Mouse (Mus musculus) heart, embryonic 14.5 days (tissue): Measurements from ENCODE around the gene Adam12. TPM values are rescaled to one million over a fixed set of nuclear protein-coding genes. Genes with fewer than 3 reads are reported as not detected.

Experiments used
- ATAC-seq: fragments of 200-750 bp; cut with Nextera tagmentation; 2 replicates; pipeline ENCODE4 v1.8.0; 2017; ENCODE audit warnings: low read depth, moderate TSS enrichment; ENCODE audit not compliant: insufficient number of reproducible peaks, insufficient read depth, low FRiP score
- H3K27ac ChIP-seq, 2 experiments: fragments of 200-500 bp in 1 of 2; fragments of 300-500 bp in 1 of 2; sonication (generic) in 1 of 2; replicated peaks in 1 of 2; 2 replicates each; pipeline ENCODE4 v1.5.1; 2012 to 2014; ENCODE audit warnings: low read depth in 2 of 2, low read length in 2 of 2, control low read depth in 1 of 2, mild to moderate bottlenecking in 1 of 2, mixed read lengths in 1 of 2; ENCODE audit not compliant: control insufficient read depth in 1 of 2, insufficient read depth in 1 of 2
- H3K27me3 ChIP-seq: fragments of 300-500 bp; sonication (generic); 2 replicates; pipeline ENCODE4 v1.6.1; 2014; ENCODE audit warnings: mild to moderate bottlenecking, low read length, control low read depth; ENCODE audit not compliant: control insufficient read depth, insufficient read depth
- H3K36me3 ChIP-seq: fragments of 300-500 bp; sonication (generic); 2 replicates; pipeline ENCODE4 v1.6.1; 2014; ENCODE audit warnings: mild to moderate bottlenecking, control low read depth, low read length, mixed read lengths; ENCODE audit not compliant: control insufficient read depth, insufficient read depth
- H3K4me1 ChIP-seq, 2 experiments: fragments of 200-500 bp in 1 of 2; fragments of 300-500 bp in 1 of 2; sonication (generic) in 1 of 2; 2 replicates each; pipeline ENCODE4 v1.6.1; 2012 to 2014; ENCODE audit warnings: low read length in 2 of 2, control low read depth in 1 of 2, mixed read lengths in 1 of 2; ENCODE audit not compliant: control insufficient read depth in 2 of 2, insufficient read depth in 2 of 2
- H3K4me2 ChIP-seq: fragments of 300-500 bp; sonication (generic); 2 replicates; pipeline ENCODE4 v1.6.1; 2014; ENCODE audit warnings: mild to moderate bottlenecking, low read length
- H3K4me3 ChIP-seq, 2 experiments: fragments of 200-500 bp in 1 of 2; fragments of 300-500 bp in 1 of 2; sonication (generic) in 1 of 2; 2 replicates each; pipeline ENCODE4 v1.5.1; 2012 to 2014; ENCODE audit warnings: low read length in 2 of 2, mild to moderate bottlenecking in 2 of 2, control low read depth in 1 of 2, low read depth in 1 of 2, moderate library complexity in 1 of 2; ENCODE audit not compliant: control insufficient read depth in 1 of 2, insufficient read depth in 1 of 2
- H3K9ac ChIP-seq: fragments of 300-500 bp; sonication (generic); 2 replicates; pipeline ENCODE4 v1.6.1; 2014; ENCODE audit warnings: mild to moderate bottlenecking, low read length
- H3K9me3 ChIP-seq: fragments of 300-500 bp; sonication (generic); 2 replicates; pipeline ENCODE4 v1.6.1; 2016; ENCODE audit warnings: low read length, control low read depth; ENCODE audit not compliant: control insufficient read depth
- WGBS: fragments of 180-500 bp; shearing (Covaris S2); extraction: QIAGEN DNeasy Blood & Tissue Kit; methylation state at CpG from one replicate; pipeline ENCODE4 v1.1.7; 2014; 5-methylcytosine and 5-hydroxymethylcytosine counted together
- polyA plus RNA-seq: library from polyadenylated mRNA; unstranded; fragments of >200 nt; fragmentation: Nextera tagmentation; extraction: Ambion mirVana; gene quantifications from 2 replicates; pipeline ENCODE4 v1.2.1, GENCODE M21; 2014

The Adam12 gene
- polyA plus RNA-seq: 3.4 and 7.3 TPM in 2 replicates

- H3K4me3 ChIP-seq: no peak within 1 kb of the TSS
- H3K27ac ChIP-seq: no peak within 1 kb of the TSS
- H3K4me1 ChIP-seq: peaks cover 0 to 7% of the 10 kb centered on the region in 2 experiments; a peak in 2 of 4 replicates
- H3K4me2 ChIP-seq: no peak within 1 kb of the TSS
- H3K9ac ChIP-seq: no peak within 1 kb of the TSS
- no peak for ATAC-seq
- H3K36me3 ChIP-seq: no peaks in the 10 kb centered on the region
- no peaks in the 10 kb centered on the region for H3K27me3 ChIP-seq
- no peaks in the 10 kb centered on the region for H3K9me3 ChIP-seq
- 73% methylated on average over 14 of the region's 14 CpGs for WGBS
Measured at GRCm38 (mm10) chr7:134231378-134232346, at the start of gene Adam12. TSS of gene Adam12 (minus strand) at chr7:134232146.

DNA sequence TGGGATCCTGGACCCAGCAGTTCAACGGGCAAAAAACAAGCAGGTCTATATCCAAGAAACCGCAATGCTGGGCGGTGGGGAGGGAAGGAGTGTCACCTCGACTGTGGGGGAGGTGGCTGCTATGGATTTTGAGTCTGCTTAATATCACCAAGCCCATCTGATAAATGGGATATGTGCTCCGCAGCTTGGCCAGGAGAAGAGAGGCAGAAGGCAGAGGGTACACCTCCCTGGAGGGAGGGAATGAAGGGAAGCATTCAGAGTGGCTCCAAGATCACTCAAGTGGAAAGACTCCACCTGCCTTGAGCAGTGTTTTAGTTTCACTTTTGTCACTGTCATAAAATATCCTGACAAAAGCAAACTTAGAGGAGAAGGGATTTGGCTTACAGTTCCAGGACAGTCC is 41.0 kb upstream of the Adam12 start:
- Histone ChIP-seq H3K9ac (no peak overlapping the region), H3K4me1 (no peaks in the 10 kb centered on the region), H3K9me3 (no peaks in the 10 kb centered on the region), H3K4me2 (no peak overlapping the region), H3K27me3 (no peaks in the 10 kb centered on the region), H3K36me3 (no peaks in the 10 kb centered on the region), H3K27ac (no peak overlapping the region), H3K4me3 (no peak overlapping the region)
- WGBS: 78% methylated on average over 5 of the region's 5 CpGs
- ATAC-seq: no peak

GRCm38 (mm10) chr7:134272421-134272820 is 40.5 kb upstream of the Adam12 start:
- H3K27me3 ChIP-seq: no peaks in the 10 kb centered on the region
- 73% methylated on average over 4 of the region's 4 CpGs for WGBS
- no peaks in the 10 kb centered on the region for H3K9me3 ChIP-seq
- H3K36me3 ChIP-seq: no peaks in the 10 kb centered on the region
- no peak for ATAC-seq
- H3K4me1 ChIP-seq: no peaks in the 10 kb centered on the region
- H3K4me3 ChIP-seq: no peak overlapping the region
- H3K9ac ChIP-seq: no peak overlapping the region
- no peak overlapping the region for H3K27ac ChIP-seq
- no peak overlapping the region for H3K4me2 ChIP-seq

DNA sequence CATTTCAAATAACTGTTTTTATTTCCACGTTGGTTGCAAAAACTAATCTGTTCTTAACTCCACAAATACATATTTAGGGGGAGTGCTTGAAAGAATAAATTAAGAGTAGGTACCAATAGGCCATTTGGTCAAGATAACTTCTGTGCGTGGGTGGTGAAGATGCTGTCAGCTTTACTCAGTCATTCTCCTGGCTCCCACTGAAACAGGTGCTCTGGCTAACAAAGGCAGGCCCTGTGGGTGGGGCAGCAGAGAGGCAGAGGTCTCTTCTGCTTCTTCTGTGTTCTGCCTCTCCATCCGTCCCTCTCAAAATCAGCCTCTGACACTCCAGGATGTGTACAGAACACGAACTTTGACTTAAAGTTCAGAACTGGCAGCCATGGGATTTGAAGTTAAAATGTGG is 33.8 kb upstream of the Adam12 start:
- Histone ChIP-seq H3K4me2 (no peak overlapping the region), H3K27me3 (no peaks in the 10 kb centered on the region), H3K9me3 (no peaks in the 10 kb centered on the region), H3K9ac (no peak overlapping the region), H3K27ac (no peak overlapping the region), H3K36me3 (no peaks in the 10 kb centered on the region), H3K4me1 (peaks cover 3% of the 10 kb centered on the region in 2 experiments; a peak in 1 of 4 replicates), H3K4me3 (no peak overlapping the region)
- ATAC-seq: no peak
- WGBS: 73% methylated on average over 4 of the region's 4 CpGs

GRCm38 (mm10) chr7:134263146-134263906 is 31.4 kb upstream of the Adam12 start:
- no peak overlapping the region for H3K4me2 ChIP-seq
- no peak overlapping the region for H3K4me3 ChIP-seq
- no peaks in the 10 kb centered on the region for H3K9me3 ChIP-seq
- no peak overlapping the region for H3K27ac ChIP-seq
- no peak overlapping the region for H3K9ac ChIP-seq
- H3K27me3 ChIP-seq: no peaks in the 10 kb centered on the region
- WGBS: 41% methylated on average over 4 of the region's 4 CpGs
- H3K36me3 ChIP-seq: no peaks in the 10 kb centered on the region
- peaks cover 3% of the 10 kb centered on the region in 2 experiments; a peak in 1 of 4 replicates for H3K4me1 ChIP-seq
- ATAC-seq: 0 out of 2 replicates have a peak, but pooled peaks have one; percentile 39

DNA sequence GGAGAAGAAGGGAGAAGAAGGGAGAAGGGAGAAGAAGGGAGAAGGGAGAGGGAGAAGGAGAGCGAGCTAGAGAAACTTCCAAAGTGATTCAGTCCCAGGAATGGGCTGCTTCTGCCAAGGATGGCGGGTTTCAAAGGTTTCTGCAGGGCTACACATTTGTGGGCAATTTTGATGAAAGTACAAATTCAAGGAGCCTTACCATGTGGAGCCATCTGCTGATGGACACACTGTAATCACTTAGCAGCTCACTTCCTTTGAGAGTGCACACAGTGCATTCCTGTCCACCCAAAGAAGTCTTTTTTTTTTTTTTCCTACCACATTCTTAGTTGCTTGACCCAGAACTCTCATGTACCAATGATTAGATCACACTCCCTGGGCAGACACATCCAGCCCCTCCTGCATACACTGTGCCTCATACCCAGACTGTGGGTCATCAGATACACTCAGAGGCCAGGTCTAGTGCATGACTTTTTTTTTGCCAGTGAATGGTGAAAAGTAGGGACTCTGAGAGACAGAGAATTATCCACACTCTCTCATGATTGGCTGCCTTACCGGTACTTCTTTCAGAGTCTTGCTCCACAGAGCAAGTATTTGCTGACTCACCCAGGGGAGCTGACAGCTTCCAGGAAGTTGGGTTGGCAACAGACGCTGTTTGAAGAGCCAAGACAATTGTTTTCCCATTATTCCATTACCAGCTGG is 29.2 kb upstream of the Adam12 start:
- Histone ChIP-seq H3K4me1 (peaks cover 3% of the 10 kb centered on the region in 2 experiments; a peak in 1 of 4 replicates), H3K9me3 (no peaks in the 10 kb centered on the region), H3K27me3 (no peaks in the 10 kb centered on the region), H3K9ac (no peak overlapping the region), H3K36me3 (no peaks in the 10 kb centered on the region), H3K27ac (peak overlapping the region in 1 of 2 experiments; percentile 3; a peak in 1 of 4 replicates), H3K4me3 (no peak overlapping the region), H3K4me2 (no peak overlapping the region)
- ATAC-seq: peak; percentile 31; the same call in 1 of the 2 replicates
- WGBS: 38% methylated on average over 4 of the region's 4 CpGs

GRCm38 (mm10) chr7:134250273-134250870 is 18.4 kb upstream of the Adam12 start:
- no peaks in the 10 kb centered on the region for H3K36me3 ChIP-seq
- H3K4me1 ChIP-seq: no peaks in the 10 kb centered on the region
- WGBS: 77% methylated on average over 7 of the region's 7 CpGs
- no peak overlapping the region for H3K9ac ChIP-seq
- H3K27ac ChIP-seq: no peak overlapping the region
- H3K4me3 ChIP-seq: no peak overlapping the region
- H3K4me2 ChIP-seq: no peak overlapping the region
- no peaks in the 10 kb centered on the region for H3K27me3 ChIP-seq
- no peaks in the 10 kb centered on the region for H3K9me3 ChIP-seq
- no peak for ATAC-seq
